Mouse (Mus musculus) stomach, embryonic 14.5 days (tissue): Measurements from ENCODE around the gene Upk2. TPM values are rescaled to one million over a fixed set of nuclear protein-coding genes. Genes with fewer than 3 reads are reported as not detected.
A peak's percentile ranks its signal among the peaks of the same experiment; 100 is the strongest.
"Not testable (repeated sequence)": the region's sequence is repeated elsewhere in the genome, so short reads cannot be mapped to it uniquely, and the experiment has no call there.

Source experiments
- ATAC-seq: fragments of 200-750 bp; cut with Nextera tagmentation; 2 replicates; pipeline ENCODE4 v1.8.0; 2017; ENCODE audit warnings: low read depth, moderate TSS enrichment; ENCODE audit not compliant: insufficient number of reproducible peaks, insufficient read depth, low FRiP score
- H3K27ac ChIP-seq: fragments of 300-500 bp; sonication (generic); 2 replicates; pipeline ENCODE4 v1.5.1; 2014; ENCODE audit warnings: mild to moderate bottlenecking, low read length, moderate library complexity, mixed read lengths
- H3K27me3 ChIP-seq: fragments of 300-500 bp; sonication (generic); 2 replicates; pipeline ENCODE4 v1.6.1; 2014; ENCODE audit warnings: low read length, control low read depth, mixed read lengths; ENCODE audit not compliant: control insufficient read depth, insufficient read depth
- H3K36me3 ChIP-seq: fragments of 300-500 bp; sonication (generic); 2 replicates; pipeline ENCODE4 v1.6.1; 2014; ENCODE audit warnings: mild to moderate bottlenecking, control low read depth, low read length, moderate library complexity, mixed read lengths; ENCODE audit not compliant: control insufficient read depth, insufficient read depth
- H3K4me1 ChIP-seq: fragments of 300-500 bp; sonication (generic); 2 replicates; pipeline ENCODE4 v1.6.1; 2014; ENCODE audit warnings: low read length, control low read depth, mixed read lengths; ENCODE audit not compliant: control insufficient read depth, insufficient read depth
- H3K4me2 ChIP-seq: fragments of 300-500 bp; sonication (generic); replicated peaks from 2 replicates; pipeline ENCODE4 v1.6.1; 2014; ENCODE audit warnings: low read depth, low read length, control low read depth
- H3K4me3 ChIP-seq: fragments of 300-500 bp; sonication (generic); 2 replicates; pipeline ENCODE4 v1.5.1; 2014; ENCODE audit warnings: low read depth, low read length, control low read depth
- H3K9ac ChIP-seq: fragments of 300-500 bp; sonication (generic); replicated peaks from 2 replicates; pipeline ENCODE4 v1.6.1; 2014; ENCODE audit warnings: low read depth, mild to moderate bottlenecking, control low read depth, low read length, moderate library complexity, mixed read lengths
- H3K9me3 ChIP-seq: fragments of 300-500 bp; sonication (generic); 2 replicates; pipeline ENCODE4 v1.6.1; 2016; ENCODE audit warnings: low read depth, low read length, control low read depth; ENCODE audit not compliant: control insufficient read depth
- WGBS: fragments of 180-500 bp; shearing (Covaris S2); extraction: QIAGEN DNeasy Blood & Tissue Kit; methylation state at CpG from one replicate; pipeline ENCODE4 v1.1.7; 2014; 5-methylcytosine and 5-hydroxymethylcytosine counted together
- polyA plus RNA-seq: library from polyadenylated mRNA; unstranded; fragments of >200 nt; fragmentation: Nextera tagmentation; extraction: Ambion mirVana; gene quantifications from 2 replicates; pipeline ENCODE4 v1.2.1, GENCODE M21; 2014

Gene Upk2
- polyA plus RNA-seq, 1 experiment from 2014 or later, result 25.9 TPM

DNA sequence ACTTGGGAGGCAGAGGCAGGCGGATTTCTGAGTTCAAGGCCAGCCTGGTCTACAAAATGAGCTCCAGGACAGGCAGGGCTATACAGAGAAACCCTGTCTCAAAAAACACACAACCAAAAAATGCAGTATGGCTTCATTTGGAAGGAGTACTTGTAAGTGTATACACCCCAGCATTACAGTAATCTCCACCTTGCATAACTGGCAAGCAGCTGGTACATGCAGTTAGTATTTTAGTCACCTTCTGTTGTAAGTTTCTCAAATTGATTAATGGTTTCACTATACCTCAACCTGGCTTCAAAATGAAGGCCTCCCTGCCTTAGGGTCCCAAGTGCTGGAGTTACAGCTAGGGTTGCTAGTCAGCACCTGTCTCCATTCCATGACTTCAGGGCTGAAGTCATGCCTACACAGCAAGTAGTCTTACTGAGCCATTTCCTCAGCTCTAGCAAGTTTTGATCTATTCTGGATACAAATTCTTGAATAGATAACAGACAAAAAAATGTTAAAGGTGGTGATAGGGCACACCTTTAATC, 43.1 kb downstream of the Upk2 start:
- H3K4me1 ChIP-seq, result no peaks in the 10 kb centered on the region
- no peak overlapping the region for H3K4me3 ChIP-seq
- WGBS, result 78% methylated on average over 1 of the region's 1 CpGs
- H3K9ac ChIP-seq, result no peak overlapping the region
- no peak overlapping the region for H3K4me2 ChIP-seq
- no peak for ATAC-seq
- H3K9me3 ChIP-seq, result no peaks in the 10 kb centered on the region
- no peak overlapping the region for H3K27ac ChIP-seq
- H3K27me3 ChIP-seq, result no peaks in the 10 kb centered on the region
- peaks cover 51% of the 10 kb centered on the region for H3K36me3 ChIP-seq

DNA sequence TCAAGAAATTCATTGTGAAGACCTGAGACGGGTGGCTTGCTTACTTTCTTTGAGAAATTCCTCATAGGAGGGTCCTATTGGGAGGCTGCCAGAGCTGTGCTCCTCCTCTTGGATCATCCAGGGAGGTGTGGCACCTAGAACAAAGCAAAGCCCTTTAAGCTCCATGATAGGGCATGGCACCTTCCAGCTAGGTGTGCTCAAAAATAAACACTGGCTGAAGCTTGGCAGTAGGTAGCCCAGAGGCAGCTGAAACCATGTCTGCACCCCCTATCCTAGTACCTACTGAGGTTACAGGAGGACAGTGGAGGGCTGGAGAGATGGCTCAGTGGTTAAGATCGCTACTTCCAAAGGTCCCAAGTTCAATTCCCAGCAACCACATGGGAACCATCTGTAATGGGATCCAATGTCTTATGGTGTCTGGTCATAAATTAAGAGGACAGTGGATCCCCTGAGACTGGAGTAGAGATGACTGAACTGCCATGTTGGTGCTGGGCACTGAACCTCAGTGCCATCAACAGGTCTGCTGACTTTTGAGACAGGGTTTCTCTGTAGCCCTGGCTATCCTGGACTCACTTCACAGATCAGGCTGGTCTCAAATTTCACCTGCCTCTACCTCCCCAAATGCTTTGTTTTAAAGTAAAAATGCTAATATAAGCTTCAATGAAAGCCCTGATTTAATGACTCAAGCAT, 44.0 kb downstream of the Upk2 start:
- H3K9ac ChIP-seq, result no peak overlapping the region
- ATAC-seq, result no peak
- WGBS, result 80% methylated on average over 2 of the region's 2 CpGs
- H3K4me1 ChIP-seq, result no peaks in the 10 kb centered on the region
- no peaks in the 10 kb centered on the region for H3K27me3 ChIP-seq
- H3K27ac ChIP-seq, result no peak overlapping the region
- no peak overlapping the region for H3K4me3 ChIP-seq
- H3K9me3 ChIP-seq, result no peaks in the 10 kb centered on the region
- peaks cover 51% of the 10 kb centered on the region for H3K36me3 ChIP-seq
- H3K4me2 ChIP-seq, result no peak overlapping the region

DNA sequence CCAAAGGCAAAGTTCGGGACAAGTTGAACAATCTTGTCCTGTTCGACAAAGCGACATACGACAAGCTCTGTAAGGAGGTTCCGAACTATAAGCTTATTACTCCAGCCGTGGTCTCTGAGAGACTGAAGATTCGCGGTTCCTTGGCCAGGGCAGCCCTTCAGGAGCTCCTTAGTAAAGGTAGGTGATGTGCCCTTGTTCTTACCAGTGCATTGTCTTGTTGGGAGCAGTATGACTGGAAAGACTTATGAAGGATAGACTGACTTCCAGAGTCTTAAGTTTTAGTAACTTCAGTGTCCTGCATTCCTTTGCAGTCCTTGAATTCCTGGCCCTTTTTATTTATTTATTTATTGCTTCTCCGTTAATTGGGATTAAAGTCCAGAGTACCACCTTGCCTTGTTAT, 46.1 kb downstream of the Upk2 start:
- Histone ChIP-seq H3K9ac (0 out of 2 replicates have a peak overlapping the region, but pooled peaks have one; percentile 84), H3K4me2 (peak overlapping the region; percentile 70)
- 85% methylated on average over 9 of the region's 9 CpGs for WGBS

DNA sequence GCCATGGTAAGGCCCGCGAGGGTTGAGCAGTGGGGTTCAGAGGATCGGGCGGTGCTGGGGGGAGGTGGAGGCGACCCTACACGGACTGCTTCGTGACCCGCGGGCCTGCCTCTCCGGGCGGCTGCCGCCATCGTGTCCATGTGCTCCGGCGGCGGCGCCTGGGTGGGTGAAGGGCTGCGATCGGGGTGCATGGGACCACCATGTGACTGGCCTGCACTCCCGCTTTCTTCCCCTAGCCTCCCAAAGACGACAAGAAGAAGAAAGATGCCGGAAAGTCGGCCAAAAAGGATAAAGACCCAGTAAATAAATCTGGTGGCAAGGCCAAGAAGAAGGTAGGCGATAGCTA, 47.1 kb downstream of the Upk2 start:
- H3K27me3 ChIP-seq, result no peaks in the 10 kb centered on the region
- H3K27ac ChIP-seq, result peak overlapping the region; percentile 95
- no peaks in the 10 kb centered on the region for H3K9me3 ChIP-seq
- peak overlapping the region; percentile 77 for H3K4me3 ChIP-seq
- ATAC-seq, result no peak; the same call in 1 of the 2 replicates
- H3K36me3 ChIP-seq, result peaks cover 65% of the 10 kb centered on the region
- H3K9ac ChIP-seq, result peak overlapping the region; percentile 84
- H3K4me2 ChIP-seq, result peak overlapping the region; percentile 70
- WGBS, result under 1% methylated on average over 24 of the region's 24 CpGs
- H3K4me1 ChIP-seq, result no peaks in the 10 kb centered on the region

More for the DNA sequence above, 46.1 kb downstream of the Upk2 start:
- H3K4me1 ChIP-seq, H3K9me3 ChIP-seq, ATAC-seq, H3K27me3 ChIP-seq, H3K27ac ChIP-seq: not testable (repeated sequence)
- peak overlapping the region; percentile 77 for H3K4me3 ChIP-seq
- H3K36me3 ChIP-seq, result peaks cover 63% of the 10 kb centered on the region

DNA sequence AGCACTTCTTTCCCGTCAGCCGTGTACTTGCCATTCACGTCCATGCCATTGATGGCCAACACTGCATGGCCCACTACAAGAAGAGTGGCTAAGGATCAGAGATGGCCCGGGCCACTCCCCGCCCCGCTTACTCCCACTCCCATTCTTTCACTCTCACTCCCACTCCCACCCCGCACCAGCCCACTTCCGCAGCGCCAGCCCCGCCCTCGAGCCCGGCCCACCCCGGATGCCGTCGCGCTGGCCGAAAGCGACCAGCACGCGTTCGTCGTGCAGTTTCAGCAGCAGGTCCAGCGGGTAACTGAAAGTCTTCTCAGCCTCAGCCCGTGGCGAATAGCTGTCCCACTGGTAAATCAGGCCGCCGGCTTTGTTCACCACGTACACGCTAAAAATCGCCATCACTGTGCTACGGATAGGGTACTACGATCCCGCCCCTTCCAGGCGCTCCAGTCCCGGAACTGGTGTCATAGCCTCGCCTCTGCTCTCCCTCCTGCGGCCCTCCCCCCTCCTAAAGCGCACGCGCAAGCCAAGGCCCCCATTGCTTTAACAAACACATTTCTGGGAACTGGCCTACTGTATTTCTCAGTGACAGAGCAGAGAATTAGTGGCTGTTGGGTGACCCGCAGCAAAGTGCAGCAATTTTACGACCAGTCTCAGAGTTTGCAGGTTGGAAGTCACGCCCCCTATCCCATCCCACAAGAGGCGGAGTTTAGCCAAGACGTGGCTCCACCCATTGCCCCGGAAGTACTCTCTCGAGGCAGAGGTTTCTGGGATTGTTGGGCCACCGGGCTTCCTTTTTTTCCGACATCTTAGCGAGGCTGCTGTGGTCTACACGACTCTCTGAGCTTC, 47.6 kb downstream of the Upk2 start, which contains the start of the genes Rps25 and Trappc4:
TSS of gene Rps25 (plus strand) at position 234 of the 846 bp plus-strand sequence.
TSS of gene Trappc4 (minus strand) at position 695 of the 846 bp plus-strand sequence.
- H3K9ac ChIP-seq, result peak within 1 kb of the TSS; percentile 84
- peak within 1 kb of the TSS; percentile 95 for H3K27ac ChIP-seq
- H3K36me3 ChIP-seq, result peaks cover 66% of the 10 kb centered on the region
- ATAC-seq, result peak; percentile 95
- H3K4me1 ChIP-seq, result no peaks in the 10 kb centered on the region
- H3K9me3 ChIP-seq, result no peaks in the 10 kb centered on the region
- no peaks in the 10 kb centered on the region for H3K27me3 ChIP-seq
- H3K4me2 ChIP-seq, result peak within 1 kb of the TSS; percentile 70
- H3K4me3 ChIP-seq, result peak within 1 kb of the TSS; percentile 77
- under 1% methylated on average over 51 of the region's 51 CpGs for WGBS

DNA sequence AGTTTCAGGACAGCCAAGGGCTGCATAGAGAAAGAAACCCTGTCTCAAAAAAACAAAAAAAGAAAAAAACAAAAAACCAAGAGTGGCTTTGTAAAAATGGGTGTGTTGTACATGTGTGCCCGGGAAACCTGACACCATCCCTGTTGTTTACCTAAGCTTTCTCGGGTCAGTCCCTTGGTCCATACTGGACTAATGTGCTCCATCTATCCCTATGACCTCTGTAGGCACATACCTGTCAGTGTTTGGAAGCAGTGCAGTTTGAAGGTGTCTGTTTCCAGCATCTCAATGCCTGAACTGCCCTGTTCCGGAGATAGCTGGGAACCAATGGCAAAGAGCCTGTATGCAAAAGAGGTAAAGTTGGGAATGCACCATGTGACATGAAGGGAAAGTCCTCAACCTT, 49.8 kb downstream of the Upk2 start:
- Histone ChIP-seq H3K9ac (no peak overlapping the region), H3K4me2 (no peak overlapping the region), H3K4me3 (no peak overlapping the region), H3K4me1 (no peaks in the 10 kb centered on the region), H3K27ac (no peak overlapping the region), H3K27me3 (no peaks in the 10 kb centered on the region), H3K36me3 (peaks cover 54% of the 10 kb centered on the region), H3K9me3 (no peaks in the 10 kb centered on the region)
- no peak for ATAC-seq
- 56% methylated on average over 3 of the region's 3 CpGs for WGBS

Other genes starting within 250 kb of the Upk2 start
- gene Cbl, start 220.9 kb downstream of the Upk2 start, polyA plus RNA-seq, result 18.5 and 19.9 TPM in 2 replicates
- gene Ccdc153, start 214.3 kb downstream of the Upk2 start, polyA plus RNA-seq, result not detected in 2 replicates
- gene Pdzd3, start 203.5 kb downstream of the Upk2 start, polyA plus RNA-seq, result 0.12 and 0.27 TPM in 2 replicates
- gene Nlrx1, start 186.4 kb downstream of the Upk2 start, polyA plus RNA-seq, result 7.2 and 8.4 TPM in 2 replicates
- gene Abcg4, start 166.4 kb downstream of the Upk2 start, polyA plus RNA-seq, result 5.1 and 5.9 TPM in 2 replicates
- 21.3 and 23.4 TPM in 2 replicates for gene Hinfp, start 149.3 kb downstream of the Upk2 start, polyA plus RNA-seq
- gene C2cd2l, start 134.7 kb downstream of the Upk2 start, polyA plus RNA-seq, result 5.7 and 9.6 TPM in 2 replicates
- gene Dpagt1, start 129.0 kb downstream of the Upk2 start, polyA plus RNA-seq, result 44.5 and 46.7 TPM in 2 replicates
- gene H2afx, start 120.3 kb downstream of the Upk2 start, polyA plus RNA-seq, result 289 and 335 TPM in 2 replicates
- 112 and 130 TPM in 2 replicates for gene Hmbs, start 110.7 kb downstream of the Upk2 start, polyA plus RNA-seq
- gene Vps11, start 93.3 kb downstream of the Upk2 start, polyA plus RNA-seq, result 24.5 and 25.4 TPM in 2 replicates
- gene Hyou1, start 75.5 kb downstream of the Upk2 start, polyA plus RNA-seq, result 22.1 and 29.4 TPM in 2 replicates
- gene Slc37a4, start 58.1 kb downstream of the Upk2 start, polyA plus RNA-seq, result 22.3 and 23.7 TPM in 2 replicates
- gene Rps25, start 47.8 kb downstream of the Upk2 start, polyA plus RNA-seq, result 2,532 and 2,694 TPM in 2 replicates
- 118 and 123 TPM in 2 replicates for gene Trappc4, start 47.4 kb downstream of the Upk2 start, polyA plus RNA-seq
- 27.0 and 30.7 TPM in 2 replicates for gene Ccdc84, start 36.4 kb downstream of the Upk2 start, polyA plus RNA-seq
- not detected in 2 replicates for gene Foxr1, start 13.8 kb downstream of the Upk2 start, polyA plus RNA-seq
- gene Bcl9l, start 27.8 kb upstream of the Upk2 start, polyA plus RNA-seq, result 15.4 and 16.3 TPM in 2 replicates
- gene Cxcr5, start 106.9 kb upstream of the Upk2 start, polyA plus RNA-seq, result 0.13 and 0.27 TPM in 2 replicates
- 31.1 and 39.0 TPM in 2 replicates for gene Ddx6, start 149.9 kb upstream of the Upk2 start, polyA plus RNA-seq
- gene Treh, start 218.3 kb upstream of the Upk2 start, polyA plus RNA-seq, result not detected in 2 replicates